In genomic region chr3:66292356-66292946, GRCm38 (mm10) we compare ENCODE assay signal across 8 mouse cellular contexts. TPM values are rescaled to one million over a fixed set of nuclear protein-coding genes. Genes with fewer than 3 reads are reported as not detected.
DNase-seq lines count a peak whose midpoint lies in the region; ATAC-seq and TF ChIP-seq lines count a peak whose summit lies in the region.

No protein-coding gene starts in this region.

- no peak for TF ChIP-seq CTCF in hindbrain, postnatal 0 days (IDR thresholded peaks at IDR 0.05; ENCODE audit: low read depth)

- DNase-seq in right cerebral cortex, postnatal 10 days (ENCODE audit: low spot score in 2 of 2), result peak; percentile 23 to 33
- DNase-seq in right cerebral cortex, adult 2 months (ENCODE audit: low spot score in 2 of 2), result no peak
- DNase-seq in fibroblast of lung, adult 2 months (ENCODE audit: low read depth), result peak; percentile 43
- DNase-seq in hindbrain, postnatal 0 days (ENCODE audit: low spot score), result peak; percentile 9
- no peak for DNase-seq in liver, embryonic 13.5 days

- no peaks in the 10 kb centered on the region for H3K4me1 ChIP-seq in hindbrain, postnatal 0 days (ENCODE audit: insufficient read depth, low read length)
- no peaks in the 10 kb centered on the region for H3K4me1 ChIP-seq in liver, embryonic 13.5 days (replicated peaks)
- peaks cover 14% of the 10 kb centered on the region for H3K4me1 ChIP-seq in neural tube, embryonic 12.5 days

- 13% methylated on average over 20 of the region's 20 CpGs for WGBS in hindbrain, postnatal 0 days
- 19% methylated on average over 20 of the region's 20 CpGs for WGBS in liver, embryonic 13.5 days (ENCODE audit: insufficient replicate concordance)
- 10% methylated on average over 20 of the region's 20 CpGs for WGBS in neural tube, embryonic 12.5 days

- peak overlapping the region; percentile 52 for H3K4me2 ChIP-seq in hindbrain, postnatal 0 days (ENCODE audit: low read depth, low read length)
- peak overlapping the region; percentile 43 for H3K4me2 ChIP-seq in liver, embryonic 13.5 days
- peak overlapping the region; percentile 48 for H3K4me2 ChIP-seq in neural tube, embryonic 12.5 days (replicated peaks)

- H3K27me3 ChIP-seq in hindbrain, postnatal 0 days (ENCODE audit: insufficient read depth, low read length), result no peaks in the 10 kb centered on the region
- H3K27me3 ChIP-seq in liver, embryonic 13.5 days, result no peaks in the 10 kb centered on the region
- H3K27me3 ChIP-seq in neural tube, embryonic 12.5 days (replicated peaks), result no peaks in the 10 kb centered on the region

- no peak overlapping the region for H3K9ac ChIP-seq in hindbrain, postnatal 0 days (replicated peaks; ENCODE audit: low read length)
- no peak overlapping the region for H3K9ac ChIP-seq in liver, embryonic 13.5 days
- H3K9ac ChIP-seq in neural tube, embryonic 12.5 days, result 0 out of 2 replicates have a peak overlapping the region, but pooled peaks have one; percentile 21

- H3K9me3 ChIP-seq in hindbrain, postnatal 0 days (ENCODE audit: low read length), result no peaks in the 10 kb centered on the region
- no peaks in the 10 kb centered on the region for H3K9me3 ChIP-seq in liver, embryonic 13.5 days (replicated peaks)
- H3K9me3 ChIP-seq in neural tube, embryonic 12.5 days, result peaks cover 4% of the 10 kb centered on the region; the same call in 1 of the 2 replicates

- H3K4me3 ChIP-seq in hindbrain, postnatal 0 days (ENCODE audit: low read length), result peak overlapping the region; percentile 22
- H3K4me3 ChIP-seq in liver, embryonic 13.5 days (replicated peaks), result 0 out of 2 replicates have a peak overlapping the region, but pooled peaks have one; percentile 8
- 0 out of 2 replicates have a peak overlapping the region, but pooled peaks have one; percentile 9 for H3K4me3 ChIP-seq in neural tube, embryonic 12.5 days

- no peak overlapping the region for H3K27ac ChIP-seq in hindbrain, postnatal 0 days
- no peak overlapping the region for H3K27ac ChIP-seq in liver, embryonic 13.5 days
- no peak overlapping the region for H3K27ac ChIP-seq in neural tube, embryonic 12.5 days

- no peaks in the 10 kb centered on the region for H3K36me3 ChIP-seq in hindbrain, postnatal 0 days (ENCODE audit: insufficient read depth, low read length)
- H3K36me3 ChIP-seq in liver, embryonic 13.5 days, result no peaks in the 10 kb centered on the region
- H3K36me3 ChIP-seq in neural tube, embryonic 12.5 days, result no peaks in the 10 kb centered on the region

- peak; percentile 80 for ATAC-seq in hindbrain, postnatal 0 days
- no peak for ATAC-seq in liver, embryonic 13.5 days (ENCODE audit: low read depth)
- peak; percentile 62 for ATAC-seq in neural tube, embryonic 12.5 days (ENCODE audit: low FRiP score, low read depth)
- no peak for ATAC-seq in erythroblast, adult 5-6 weeks (replicated peaks; ENCODE audit: low FRiP score, poor library complexity, severe bottlenecking)
- ATAC-seq in cerebellum, adult (ENCODE audit: insufficient number of reproducible peaks, low FRiP score, low TSS enrichment), result no peak

RNA-seq across cellular contexts. Expression of gene Veph1, which starts 4.2 kb away (rescaled TPM):
- 0.50 and 0.84 TPM in 2 replicates for total RNA-seq in hindbrain, postnatal 0 days (2014; rRNA removed)
- 0.68 and 0.75 TPM in 2 replicates for polyA plus RNA-seq in hindbrain, postnatal 0 days (2015; fragmentation: Nextera tagmentation; extraction: Ambion mirVana)
- polyA plus RNA-seq in liver, embryonic 13.5 days (2015; fragmentation: Nextera tagmentation; extraction: Ambion mirVana), result 0.02 TPM in 2 replicates
- polyA plus RNA-seq in neural tube, embryonic 12.5 days (2016; fragmentation: Nextera tagmentation; extraction: Ambion mirVana), result 5.8 and 6.4 TPM in 2 replicates
- 0.21 and 0.77 TPM in 2 replicates for total RNA-seq in erythroblast, adult 5-6 weeks (2015; ENCODE audit: low replicate concordance)
- total RNA-seq in erythroblast, adult 5-6 weeks (2017; ENCODE audit: low replicate concordance), result not detected in 2 replicates

Comparison
In these comparisons a context has a peak if more than half of its experiments do, and no peak if none do; other contexts are left out.
1. DNase-seq: peak in right cerebral cortex, postnatal 10 days (2 of 2), fibroblast of lung, adult 2 months (single experiment) and hindbrain, postnatal 0 days (single experiment); none in right cerebral cortex, adult 2 months (0 of 2) and liver, embryonic 13.5 days (single experiment).
2. ATAC-seq: peak in hindbrain, postnatal 0 days (single experiment) and neural tube, embryonic 12.5 days (single experiment); none in liver, embryonic 13.5 days (single experiment), erythroblast, adult 5-6 weeks (single experiment) and cerebellum, adult (single experiment).
3. Peak in every context shown above with its lines, with median percentiles within 50 percentile points of each other: H3K4me2 ChIP-seq and H3K4me3 ChIP-seq.